In the genomic region with DNA sequence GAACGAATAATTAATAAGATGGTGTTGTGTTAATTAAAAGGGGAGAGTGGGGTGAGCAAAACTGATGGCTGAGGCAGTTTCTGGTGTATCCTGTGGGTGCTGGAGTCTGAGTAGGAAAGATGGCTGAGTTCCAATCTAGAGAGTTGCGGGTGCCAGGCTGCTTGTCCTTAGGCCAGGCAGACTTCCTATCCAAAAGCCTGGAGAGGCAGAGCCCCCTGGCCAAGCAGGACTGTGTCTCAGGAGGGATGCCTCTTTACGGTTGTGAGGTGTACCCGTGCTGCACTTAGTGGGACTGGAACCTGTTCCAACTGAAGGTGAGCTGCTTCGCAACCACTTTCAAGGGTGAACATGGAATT, we compare ENCODE assay signal across 23 mouse cellular contexts.
DNase-seq lines count a peak whose midpoint lies in the region; TF ChIP-seq lines count a peak whose summit lies in the region.
"Had no signal": no experiment of that assay in that cellular context is flagged by ENCODE, and none has a peak within 500 bp of the region (broad histone marks: within the 10 kb centered on the region; RNA-seq: fewer than 3 reads in every experiment).

No protein-coding gene starts in this region.

- DNase-seq in adrenal gland, postnatal 10 days, result peak; percentile 23
- DNase-seq in adrenal gland, postnatal 25 days, result no peak
- DNase-seq in cerebellum, postnatal 25 days, result peak; percentile 8 to 27
- no peak for DNase-seq in cerebellum, postnatal 4 days (ENCODE audit: low spot score in 2 of 2)
- peak; percentile 6 for DNase-seq in left cerebral cortex, postnatal 4 days
- no peak for DNase-seq in left cerebral cortex, postnatal 36 days (ENCODE audit: low spot score in 2 of 2)
- DNase-seq in CH12.LX (ENCODE audit: extremely low read depth), result no peak
- DNase-seq: adrenal gland, adult 8-10 months; B cell, adult 2 months; cerebellum, adult 11-12 months; cerebellum, adult 8-10 months; gastrocnemius, postnatal 25 days; heart, adult 18-20 months; heart, postnatal 10 days had no signal

- dilution Hi-C loops in CH12.LX (cut with MboI; ENCODE audit: extremely low pct_ligation_motif_present, extremely low pct_unique_long_range_greater_than_20kb, low sequenced_read_pairs), result no loop called here

- H3K36me3 ChIP-seq in CH12.LX (replicated peaks in 1 of 2; ENCODE audit: control insufficient read depth in 1 of 2, insufficient read depth in 1 of 2, low read length in 1 of 2), result no peaks in the 10 kb centered on the region
- H3K36me3 ChIP-seq: embryonic facial prominence, embryonic 10.5 days; embryonic facial prominence, embryonic 13.5 days; forebrain, embryonic 12.5 days; forebrain, embryonic 15.5 days; heart, embryonic 12.5 days; heart, embryonic 15.5 days; hindbrain, embryonic 12.5 days; hindbrain, embryonic 15.5 days had no signal

- intact Hi-C loops in left cerebral cortex, postnatal 4 days (cut with DNase I), result no loop called here
- intact Hi-C loops in left cerebral cortex, postnatal 36 days (cut with DNase I), result no loop called here

- no peak overlapping the region for H3K4me3 ChIP-seq in CH12.LX (replicated peaks in 1 of 3; ENCODE audit: low read depth in 2 of 3, low read length in 2 of 3, poor library complexity in 1 of 3)
- H3K4me3 ChIP-seq: embryonic facial prominence, embryonic 10.5 days; embryonic facial prominence, embryonic 13.5 days; erythroblast, embryonic 14.5 days; forebrain, embryonic 12.5 days; forebrain, embryonic 15.5 days; heart, embryonic 12.5 days; heart, embryonic 15.5 days; hindbrain, embryonic 12.5 days; hindbrain, embryonic 15.5 days had no signal

- no peak for TF ChIP-seq RAD21 in CH12.LX (IDR thresholded peaks at IDR 0.05; ENCODE audit: low read depth, low read length)

- H3K27ac ChIP-seq in CH12.LX (ENCODE audit: insufficient read depth, low read depth), result no peak overlapping the region
- H3K27ac ChIP-seq: embryonic facial prominence, embryonic 10.5 days; embryonic facial prominence, embryonic 13.5 days; forebrain, embryonic 12.5 days; forebrain, embryonic 15.5 days; heart, embryonic 15.5 days; hindbrain, embryonic 12.5 days; hindbrain, embryonic 15.5 days had no signal

- no peak for TF ChIP-seq EP300 in CH12.LX (IDR thresholded peaks at IDR 0.05; ENCODE audit: low read length)

- TF ChIP-seq CTCF in CH12.LX (conservative IDR thresholded peaks at IDR 0.05 in 1 of 2, IDR thresholded peaks at IDR 0.05 in 1 of 2; ENCODE audit: low read depth in 2 of 2, low read length in 2 of 2), result no peak

- no peaks in the 10 kb centered on the region for H3K79me2 ChIP-seq in CH12.LX (replicated peaks; ENCODE audit: control insufficient read depth, extremely low read depth, insufficient read depth, poor library complexity, severe bottlenecking)

- no peak overlapping the region for H3K9ac ChIP-seq in CH12.LX (ENCODE audit: insufficient read depth, low read depth)
- H3K9ac ChIP-seq: embryonic facial prominence, embryonic 13.5 days; forebrain, embryonic 12.5 days; forebrain, embryonic 15.5 days; heart, embryonic 12.5 days; heart, embryonic 15.5 days; hindbrain, embryonic 12.5 days; hindbrain, embryonic 15.5 days had no signal

- peaks cover 7 to 21% of the 10 kb centered on the region in 2 experiments for H3K4me1 ChIP-seq in CH12.LX (ENCODE audit: control insufficient read depth in 1 of 2, insufficient read depth in 2 of 2)
- H3K4me1 ChIP-seq: embryonic facial prominence, embryonic 10.5 days; embryonic facial prominence, embryonic 13.5 days; forebrain, embryonic 12.5 days; forebrain, embryonic 15.5 days; hindbrain, embryonic 12.5 days; hindbrain, embryonic 15.5 days had no signal

- H3K4me2 ChIP-seq in CH12.LX (ENCODE audit: insufficient read depth, low read depth, poor library complexity, severe bottlenecking), result peak overlapping the region; percentile 33; the same call in 1 of the 2 replicates
- H3K4me2 ChIP-seq: embryonic facial prominence, embryonic 13.5 days; forebrain, embryonic 12.5 days; forebrain, embryonic 15.5 days; heart, embryonic 12.5 days; heart, embryonic 15.5 days; hindbrain, embryonic 12.5 days; hindbrain, embryonic 15.5 days had no signal

- TF ChIP-seq POLR2A in CH12.LX (IDR thresholded peaks at IDR 0.05; ENCODE audit: low read depth, low read length), result no peak

- in situ Hi-C loops in CH12.LX (cut with MboI; ENCODE audit: low pct_ligation_motif_present, low pct_unique_long_range_greater_than_20kb, low sequenced_read_pairs), result no loop called here

- no peaks in the 10 kb centered on the region for H3K9me3 ChIP-seq in CH12.LX (replicated peaks; ENCODE audit: low read length)
- H3K9me3 ChIP-seq: embryonic facial prominence, embryonic 10.5 days; embryonic facial prominence, embryonic 13.5 days; forebrain, embryonic 12.5 days; forebrain, embryonic 15.5 days; heart, embryonic 12.5 days; heart, embryonic 15.5 days; hindbrain, embryonic 12.5 days; hindbrain, embryonic 15.5 days had no signal

- no peaks in the 10 kb centered on the region for H3K27me3 ChIP-seq in CH12.LX (replicated peaks)
- H3K27me3 ChIP-seq: embryonic facial prominence, embryonic 13.5 days; forebrain, embryonic 12.5 days; forebrain, embryonic 15.5 days; heart, embryonic 12.5 days; heart, embryonic 15.5 days; hindbrain, embryonic 12.5 days; hindbrain, embryonic 15.5 days had no signal

TF ChIP-seq in CH12.LX, 34 proteins besides CTCF, POLR2A, EP300 and RAD21:
- TF ChIP-seq MAFK (IDR thresholded peaks at IDR 0.05; ENCODE audit: insufficient replicate concordance, low read length) (no peak), KAT2A (IDR thresholded peaks at IDR 0.05; ENCODE audit: insufficient replicate concordance, low read length) (no peak), UBTF (IDR thresholded peaks at IDR 0.05; ENCODE audit: low read depth, low read length) (no peak), USF1 (IDR thresholded peaks at IDR 0.05; ENCODE audit: low read depth, low read length) (no peak), ZC3H11A (IDR thresholded peaks at IDR 0.05; ENCODE audit: low read depth, low read length) (no peak), MAX (IDR thresholded peaks at IDR 0.05; ENCODE audit: low read length) (no peak), ETS1 (conservative IDR thresholded peaks at IDR 0.05; ENCODE audit: low read depth, low read length) (no peak)

Comparison
In these comparisons a context has a peak if more than half of its experiments do, and no peak if none do; other contexts are left out.
1. DNase-seq: peak in adrenal gland, postnatal 10 days (single experiment), cerebellum, postnatal 25 days (2 of 2) and left cerebral cortex, postnatal 4 days (single experiment); none in adrenal gland, postnatal 25 days (single experiment), cerebellum, postnatal 4 days (0 of 2), left cerebral cortex, postnatal 36 days (0 of 2) and CH12.LX (single experiment).